Mouse (Mus musculus) CH12.LX (cell line): ENCODE measurements around the gene Dnah1. TPM values are rescaled to one million over a fixed set of nuclear protein-coding genes. Genes with fewer than 3 reads are reported as not detected.

Experiments used
- DNase-seq: peaks from one replicate; pipeline ENCODE4 v3.0.0-alpha.2; 2013; ENCODE audit errors: extremely low read depth
- H3K27ac ChIP-seq: 2 replicates; pipeline ENCODE4 v1.5.1; 2012; ENCODE audit warnings: low read depth, mild to moderate bottlenecking, control low read depth, moderate library complexity; ENCODE audit not compliant: insufficient read depth
- H3K27me3 ChIP-seq: replicated peaks from 2 replicates; pipeline ENCODE3; 2012; ENCODE audit warnings: inconsistent platforms
- H3K36me3 ChIP-seq, 2 experiments: replicated peaks in 1 of 2; 2 replicates each; pipeline versions ENCODE3 to v1.6.1; 2012; ENCODE audit warnings: inconsistent platforms in 1 of 2, low read length in 1 of 2, mild to moderate bottlenecking in 1 of 2, mixed read lengths in 1 of 2, moderate library complexity in 1 of 2; ENCODE audit not compliant: control insufficient read depth in 1 of 2, insufficient read depth in 1 of 2
- H3K4me1 ChIP-seq, 2 experiments: 2 replicates each; pipeline ENCODE4 v1.6.1; 2012; ENCODE audit warnings: inconsistent platforms in 1 of 2, moderate library complexity in 1 of 2; ENCODE audit not compliant: insufficient read depth in 2 of 2, control insufficient read depth in 1 of 2
- H3K4me2 ChIP-seq: 2 replicates; pipeline ENCODE4 v1.6.1; 2012; ENCODE audit warnings: low read depth, mild to moderate bottlenecking, control low read depth; ENCODE audit not compliant: poor library complexity, insufficient read depth, severe bottlenecking
- H3K4me3 ChIP-seq, 3 experiments: fragments of 150-350 bp in 1 of 3; sonication (generic) in 1 of 3; replicated peaks in 1 of 3; 2 replicates each; pipeline versions ENCODE3 to v1.5.1; 2011 to 2012; ENCODE audit warnings: low read depth in 2 of 3, low read length in 2 of 3, mild to moderate bottlenecking in 2 of 3, moderate library complexity in 2 of 3, control low read depth in 1 of 3, improper control_type of control experiment in 1 of 3, inconsistent platforms in 1 of 3, mixed read lengths in 1 of 3; ENCODE audit not compliant: poor library complexity in 1 of 3
- H3K79me2 ChIP-seq: replicated peaks from 2 replicates; pipeline ENCODE4 v1.6.1; 2012; ENCODE audit warnings: mild to moderate bottlenecking, moderate library complexity; ENCODE audit not compliant: control insufficient read depth, poor library complexity, insufficient read depth, severe bottlenecking; ENCODE audit errors: extremely low read depth
- H3K9ac ChIP-seq: 2 replicates; pipeline ENCODE4 v1.6.1; 2012; ENCODE audit warnings: low read depth, mild to moderate bottlenecking, control low read depth, moderate library complexity; ENCODE audit not compliant: insufficient read depth
- H3K9me3 ChIP-seq: replicated peaks from 2 replicates; pipeline ENCODE3; 2012; ENCODE audit warnings: low read length, inconsistent platforms, mixed read lengths
- ELF1 ChIP-seq: IDR thresholded peaks from 2 replicates; pipeline ENCODE4 v1.6.1; 2014; ENCODE audit warnings: low read depth, mild to moderate bottlenecking, inconsistent platforms, low read length, improper control_type of control experiment
- IRF4 ChIP-seq: IDR thresholded peaks from 2 replicates; pipeline ENCODE4 v1.6.1; 2014; ENCODE audit warnings: low read depth, mild to moderate bottlenecking, inconsistent platforms, low read length, improper control_type of control experiment
- MAFK ChIP-seq: IDR thresholded peaks from 2 replicates; pipeline ENCODE4 v1.6.1; 2011; ENCODE audit warnings: low read length, improper control_type of control experiment; ENCODE audit not compliant: insufficient replicate concordance
- MYC ChIP-seq: IDR thresholded peaks from 2 replicates; pipeline ENCODE4 v1.6.1; 2011; ENCODE audit warnings: low read depth, mild to moderate bottlenecking, improper control_type of control experiment, low read length
- NELFE ChIP-seq: IDR thresholded peaks from 2 replicates; pipeline ENCODE4 v1.6.1; 2011; ENCODE audit warnings: low read depth, low read length, improper control_type of control experiment
- NRF1 ChIP-seq: IDR thresholded peaks from 2 replicates; pipeline ENCODE4 v1.6.1; 2014; ENCODE audit warnings: low read depth, mild to moderate bottlenecking, inconsistent platforms, low read length, improper control_type of control experiment, moderate library complexity
- POLR2AphosphoS2 ChIP-seq: IDR thresholded peaks from 2 replicates; pipeline ENCODE4 v1.6.1; 2011; ENCODE audit warnings: low read depth, low read length, improper control_type of control experiment
- RCOR1 ChIP-seq: conservative IDR thresholded peaks from 2 replicates; pipeline ENCODE4 v1.6.1; 2012; ENCODE audit warnings: low read depth, mild to moderate bottlenecking, inconsistent platforms, low read length, improper control_type of control experiment
- TBP ChIP-seq: conservative IDR thresholded peaks from 2 replicates; pipeline ENCODE4 v1.6.1; 2011; ENCODE audit warnings: low read depth, low read length, improper control_type of control experiment
- UBTF ChIP-seq: IDR thresholded peaks from 2 replicates; pipeline ENCODE4 v1.6.1; 2012; ENCODE audit warnings: low read depth, mild to moderate bottlenecking, inconsistent platforms, low read length, improper control_type of control experiment, moderate library complexity
- ZMIZ1 ChIP-seq: IDR thresholded peaks from 2 replicates; pipeline ENCODE4 v1.6.1; 2012; ENCODE audit warnings: low read depth, mild to moderate bottlenecking, inconsistent platforms, low read length, improper control_type of control experiment
- dilution Hi-C: fragments of 300-500 bp; cut with MboI; formaldehyde crosslinking; loops from 2 replicates; pipeline ENCODE4 v1.14.3; 2020; ENCODE audit warnings: low sequenced_read_pairs; ENCODE audit not compliant: extremely low pct_unique_long_range_greater_than_20kb, extremely low pct_ligation_motif_present
- in situ Hi-C: fragments of 300-500 bp; cut with MboI; formaldehyde crosslinking; loops from 3 replicates; pipeline ENCODE4 v1.14.3; 2019; ENCODE audit warnings: low sequenced_read_pairs, low pct_ligation_motif_present, low pct_unique_long_range_greater_than_20kb, mixed read lengths
- polyA plus RNA-seq: library from polyadenylated mRNA; unstranded; fragments of >175 nt; gene quantifications from 2 replicates; pipeline ENCODE4 v1.2.1, GENCODE M21; 2012; ENCODE audit warnings: low read depth; ENCODE audit not compliant: insufficient read length
- total RNA-seq, 2 experiments: library from RNA; depleted of rRNA; stranded (reverse); fragments of 300-350 nt in 1 of 2; fragments of >200 nt in 1 of 2; gene quantifications; 2 replicates each; pipeline ENCODE4 v1.2.3; 2012 to 2014

Dnah1 gene
- total and polyA plus RNA-seq, 3 experiments, result 0.04 to 0.08 (median 0.06) TPM

DNA sequence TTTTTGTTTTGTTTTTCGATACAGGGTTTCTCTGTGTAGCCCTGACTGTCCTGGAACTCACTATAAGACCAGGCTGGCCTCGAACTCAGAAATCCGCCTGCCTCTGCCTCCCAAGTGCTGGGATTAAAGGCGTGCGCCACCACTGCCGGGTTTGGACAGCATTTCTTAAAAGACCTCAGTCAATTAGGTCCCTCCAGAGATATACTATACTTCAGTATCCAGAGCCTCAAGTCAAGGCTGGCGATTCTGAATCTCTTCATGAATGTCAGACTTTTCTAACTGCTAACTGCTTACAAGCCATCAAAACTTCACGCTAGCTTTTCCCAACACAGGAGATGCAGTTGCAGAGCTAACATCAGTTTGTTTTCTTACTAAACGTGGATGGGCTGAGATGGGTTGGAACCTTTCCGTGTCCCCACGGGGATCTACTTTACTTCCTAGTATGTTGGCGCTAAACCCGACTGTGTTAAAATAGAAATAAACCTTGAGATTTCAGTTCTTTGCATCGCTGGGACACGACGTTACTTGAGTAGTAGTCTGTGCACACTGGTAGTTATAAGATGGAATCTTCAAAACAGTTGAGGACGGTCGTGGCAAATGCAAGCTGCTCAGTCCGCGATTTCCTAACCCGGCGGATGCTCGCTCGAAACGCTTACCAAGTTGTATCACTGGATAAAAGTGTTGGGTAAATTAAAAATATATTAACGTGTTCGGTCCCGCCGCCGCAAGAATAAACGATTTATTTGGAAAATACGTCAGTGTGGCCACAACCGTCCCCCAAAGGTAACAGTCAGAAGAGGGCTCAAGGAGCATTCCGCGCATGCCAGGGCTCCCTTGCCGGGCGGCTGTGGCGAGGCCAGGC, 73.2 kb downstream of the Dnah1 start:
- H3K79me2 ChIP-seq, result peaks cover 17% of the 10 kb centered on the region
- H3K36me3 ChIP-seq, result peaks cover 25 to 44% of the 10 kb centered on the region in 2 experiments
- dilution Hi-C loops (no loop called here), in situ Hi-C loops (loop anchor here (5.0 kb wide), 1 partner anchor 33 kb away; the partner anchor contains the start of genes Nisch and Sema3g)
- H3K9me3 ChIP-seq, result no peaks in the 10 kb centered on the region
- H3K9ac ChIP-seq, result peak overlapping the region; percentile 75
- peak overlapping the region; percentile 96 for H3K27ac ChIP-seq
- peaks cover 3 to 23% of the 10 kb centered on the region in 2 experiments for H3K4me1 ChIP-seq
- peak overlapping the region; percentile 84 for H3K4me2 ChIP-seq
- DNase-seq, result no peak
- H3K4me3 ChIP-seq, result peak overlapping the region; percentile 71 to 99 (median 74)
- no peaks in the 10 kb centered on the region for H3K27me3 ChIP-seq
- TF ChIP-seq NRF1, result peak; percentile 72
- TF ChIP-seq RCOR1, result no peak
- TF ChIP-seq ZMIZ1, result no peak
- peak; percentile 89 for TF ChIP-seq TBP
- peak; percentile 41; the same call in 1 of the 2 replicates for TF ChIP-seq ELF1
- no peak; the same call in 1 of the 2 replicates for TF ChIP-seq MYC
- TF ChIP-seq NELFE, result no peak
- TF ChIP-seq IRF4, result peak; percentile 11; the same call in 1 of the 2 replicates
- TF ChIP-seq UBTF, result peak; percentile 89

DNA sequence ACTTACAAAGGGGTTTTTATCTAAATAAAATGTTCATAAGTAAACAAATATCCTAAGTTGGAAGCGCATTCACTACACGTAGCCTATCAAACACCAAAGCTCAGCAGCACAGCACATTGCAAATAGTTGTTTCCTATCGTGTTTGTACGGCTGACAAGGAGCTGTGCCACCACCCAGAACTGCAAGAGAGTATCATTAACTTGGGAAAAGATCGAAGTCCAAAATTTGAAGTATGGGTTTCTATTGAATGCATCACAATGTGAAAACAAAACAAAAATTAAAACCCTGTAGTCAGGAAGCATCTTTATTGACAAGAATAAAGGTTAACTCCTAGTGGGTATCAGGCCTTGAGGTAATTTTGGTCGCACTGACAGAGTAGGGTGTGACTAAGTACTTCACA, 75.3 kb downstream of the Dnah1 start:
- Histone ChIP-seq H3K79me2 (peaks cover 17% of the 10 kb centered on the region), H3K27me3 (no peaks in the 10 kb centered on the region), H3K9ac (no peak overlapping the region), H3K4me2 (no peak overlapping the region), H3K27ac (no peak overlapping the region), H3K9me3 (no peaks in the 10 kb centered on the region), H3K4me3 (no peak overlapping the region), H3K36me3 (peaks cover 6 to 25% of the 10 kb centered on the region in 2 experiments), H3K4me1 (peaks cover 3 to 23% of the 10 kb centered on the region in 2 experiments)
- no peak for DNase-seq
- in situ Hi-C loops (no loop called here), dilution Hi-C loops (no loop called here)
- TF ChIP-seq ZMIZ1 (no peak), MAFK (no peak), POLR2AphosphoS2 (no peak), NRF1 (no peak), IRF4 (no peak)
